Mouse (Mus musculus) gastrocnemius, adult 2 months (tissue): Measurements from ENCODE around the gene Sh3d19. TPM values are rescaled to one million over a fixed set of nuclear protein-coding genes. Genes with fewer than 3 reads are reported as not detected.

Experiments used
- DNase-seq: peaks from one replicate; pipeline ENCODE4 v3.0.0; 2022
- H3K27ac ChIP-seq: fragments of 200-600 bp; 2 replicates; pipeline ENCODE4 v1.8.1; 2022; ENCODE audit warnings: mild to moderate bottlenecking
- H3K4me3 ChIP-seq: fragments of 200-600 bp; 2 replicates; pipeline ENCODE4 v1.8.1; 2022; ENCODE audit warnings: mild to moderate bottlenecking, moderate library complexity
- CTCF ChIP-seq: fragments of 200-600 bp; IDR thresholded peaks from 2 replicates; pipeline ENCODE4 v1.8.1; 2022; ENCODE audit warnings: antibody characterized with exemption, mild to moderate bottlenecking, moderate library complexity
- intact Hi-C: fragments of 180-260 bp; cut with DNase I; formaldehyde crosslinking; loops from one replicate; pipeline ENCODE4 v1.15.1; 2025
- long read RNA-seq, 2 experiments: library from polyadenylated mRNA; stranded (forward); transcript quantifications; one replicate each; pipeline ENCODE4 v2.0.0; 2021
- total RNA-seq, 2 experiments: library from RNA; stranded (reverse); gene quantifications; 2 replicates each; pipeline ENCODE4 v1.2.3; 2021

The Sh3d19 gene
- 10 to 100 TPM; 12.5 to 13.2 TPM for total RNA-seq
- long read RNA-seq, experiment 1, partial matches to known transcripts: 0 of 2 reads
- long read RNA-seq, experiment 1, other reads (novel, unspliced or antisense): 2 of 2 reads
- long read RNA-seq, experiment 2, partial matches to known transcripts: 0 of 3 reads
- long read RNA-seq, experiment 2, other reads (novel, unspliced or antisense): 3 of 3 reads

GRCm38 (mm10) chr3:85970742-85971598, at the start of gene Sh3d19:
TSS of gene Sh3d19 (plus strand) at chr3:85971109.
- intact Hi-C loops: no loop called here
- H3K27ac ChIP-seq: peak within 1 kb of the TSS; percentile 76
- H3K4me3 ChIP-seq: peak within 1 kb of the TSS; percentile 93
- no peak for TF ChIP-seq CTCF
- peak; percentile 89 for DNase-seq

- peak; percentile 49 for DNase-seq
- Histone ChIP-seq H3K4me3 (no peak overlapping the region), H3K27ac (no peak overlapping the region)
- intact Hi-C loops: loop anchor here (5.0 to 10.0 kb wide), 2 partner anchors 85 to 1008 kb away; no protein-coding TSS in a partner anchor
- no peak for TF ChIP-seq CTCF
Measured at GRCm38 (mm10) chr3:85922331-85922730, 48.6 kb upstream of the Sh3d19 start.

- Histone ChIP-seq H3K27ac (no peak overlapping the region), H3K4me3 (no peak overlapping the region)
- no peak for DNase-seq
- intact Hi-C loops: loop anchor here (5.0 to 10.0 kb wide), 2 partner anchors 86 to 1009 kb away; no protein-coding TSS in a partner anchor
- TF ChIP-seq CTCF: no peak
Measured at GRCm38 (mm10) chr3:85923343-85923742, 47.6 kb upstream of the Sh3d19 start.

- Histone ChIP-seq H3K4me3 (peak overlapping the region; percentile 45), H3K27ac (peak overlapping the region; percentile 8; the same call in 1 of the 2 replicates)
- peak; percentile 87 for DNase-seq
- intact Hi-C loops: loop anchor here (5.0 to 10.0 kb wide), 2 partner anchors 87 to 1009 kb away; no protein-coding TSS in a partner anchor
- no peak; the same call in none of the 2 replicates for TF ChIP-seq CTCF
Measured at GRCm38 (mm10) chr3:85923954-85924945, 46.7 kb upstream of the Sh3d19 start.

- Histone ChIP-seq H3K27ac (no peak overlapping the region), H3K4me3 (no peak overlapping the region)
- intact Hi-C loops: loop anchor here (5.0 to 10.0 kb wide), 2 partner anchors 200 to 1012 kb away; no protein-coding TSS in a partner anchor
- no peak for TF ChIP-seq CTCF
- DNase-seq: no peak
Measured at GRCm38 (mm10) chr3:85927296-85927695, 43.6 kb upstream of the Sh3d19 start.

GRCm38 (mm10) chr3:85928140-85928611, 42.7 kb upstream of the Sh3d19 start:
- H3K27ac ChIP-seq: peak overlapping the region; percentile 53
- no peak for TF ChIP-seq CTCF
- intact Hi-C loops: loop anchor here (1.0 to 10.0 kb wide), 3 partner anchors 199 to 1013 kb away; no protein-coding TSS in a partner anchor
- DNase-seq: peak; percentile 78
- peak overlapping the region; percentile 21 for H3K4me3 ChIP-seq

GRCm38 (mm10) chr3:85929711-85930110, 41.2 kb upstream of the Sh3d19 start:
- no peak for DNase-seq
- no peak for TF ChIP-seq CTCF
- 0 out of 2 replicates have a peak overlapping the region, but pooled peaks have one; percentile 13 for H3K27ac ChIP-seq
- no peak overlapping the region for H3K4me3 ChIP-seq
- intact Hi-C loops: loop anchor here (5.0 to 10.0 kb wide), 2 partner anchors 198 to 1015 kb away; no protein-coding TSS in a partner anchor

- Histone ChIP-seq H3K27ac (no peak overlapping the region), H3K4me3 (no peak overlapping the region)
- no peak for TF ChIP-seq CTCF
- DNase-seq: no peak
- intact Hi-C loops: no loop called here
Measured at GRCm38 (mm10) chr3:85930671-85931255, 40.1 kb upstream of the Sh3d19 start.

- H3K27ac ChIP-seq: no peak overlapping the region
- no peak overlapping the region for H3K4me3 ChIP-seq
- no peak for TF ChIP-seq CTCF
- no peak for DNase-seq
- intact Hi-C loops: no loop called here
Measured at GRCm38 (mm10) chr3:85931859-85932258, 39.0 kb upstream of the Sh3d19 start.

GRCm38 (mm10) chr3:85933586-85933985, 37.3 kb upstream of the Sh3d19 start:
- Histone ChIP-seq H3K27ac (no peak overlapping the region), H3K4me3 (no peak overlapping the region)
- no peak for DNase-seq
- intact Hi-C loops: no loop called here
- TF ChIP-seq CTCF: no peak

- H3K4me3 ChIP-seq: no peak overlapping the region
- intact Hi-C loops: no loop called here
- DNase-seq: no peak
- no peak overlapping the region for H3K27ac ChIP-seq
- TF ChIP-seq CTCF: no peak
Measured at GRCm38 (mm10) chr3:85950914-85951313, 20.0 kb upstream of the Sh3d19 start.
